Mouse (Mus musculus) NIH3T3 (cell line): ENCODE results near the gene Cabp4.

Experiments
- DNase-seq: peaks from one replicate; pipeline ENCODE4 v3.0.0-alpha.2; 2012; ENCODE audit warnings: low read depth

The Cabp4 gene

GRCm38 (mm10) chr19:4143759-4144268 lies at the start of gene Cabp4:
TSS of gene Cabp4 (minus strand) at chr19:4144033.
- no peak for DNase-seq

GRCm38 (mm10) chr19:4193129-4193528 lies 49.3 kb upstream of the Cabp4 start:
- no peak for DNase-seq

GRCm38 (mm10) chr19:4192251-4192985 lies 48.6 kb upstream of the Cabp4 start:
- DNase-seq, result peak; percentile 57

GRCm38 (mm10) chr19:4191528-4192250 lies 47.9 kb upstream of the Cabp4 start, which contains the start of gene Ppp1ca:
TSS of gene Ppp1ca (plus strand) at chr19:4192065.
- peak; percentile 99 for DNase-seq

DNA sequence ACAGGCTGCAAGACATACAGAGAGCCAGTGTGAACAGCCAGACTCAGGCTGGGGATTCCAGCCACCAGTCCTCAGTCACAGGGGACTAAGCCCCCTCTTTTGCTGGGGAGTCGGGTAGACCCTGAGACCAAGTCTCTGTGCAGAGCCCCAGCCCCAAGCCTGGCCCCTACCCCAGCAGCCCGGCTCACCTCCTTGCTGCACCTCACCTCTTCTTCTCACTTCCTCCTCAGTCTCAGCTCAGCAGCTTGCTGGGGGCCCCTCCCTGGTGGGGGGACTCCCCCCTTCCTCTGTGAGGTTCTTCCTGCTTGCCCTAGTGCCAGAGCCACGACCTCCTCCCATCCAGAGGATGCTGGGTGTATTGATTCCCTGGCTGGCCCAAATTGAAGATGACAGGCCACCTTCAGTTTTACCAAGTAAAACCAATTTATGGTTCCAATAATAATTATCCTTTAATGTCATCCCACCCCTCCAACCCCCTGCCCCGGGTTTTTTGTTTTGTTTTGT lies 47.0 kb upstream of the Cabp4 start, which contains the start of gene Tbc1d10c:
Tbc1d10c (minus strand) TSS at position 454 of the 504 bp plus-strand sequence.
- no peak for DNase-seq

GRCm38 (mm10) chr19:4189051-4189620 lies 45.3 kb upstream of the Cabp4 start:
- DNase-seq, result no peak

GRCm38 (mm10) chr19:4187303-4187702 lies 43.5 kb upstream of the Cabp4 start:
- DNase-seq, result no peak

GRCm38 (mm10) chr19:4184976-4185975 lies 41.4 kb upstream of the Cabp4 start:
- no peak for DNase-seq

GRCm38 (mm10) chr19:4183689-4184088 lies 39.9 kb upstream of the Cabp4 start:
- no peak for DNase-seq

- peak; percentile 83 for DNase-seq
Observed at GRCm38 (mm10) chr19:4181892-4182291, 38.1 kb upstream of the Cabp4 start.

GRCm38 (mm10) chr19:4180411-4180810 lies 36.6 kb upstream of the Cabp4 start:
- DNase-seq, result no peak

DNA sequence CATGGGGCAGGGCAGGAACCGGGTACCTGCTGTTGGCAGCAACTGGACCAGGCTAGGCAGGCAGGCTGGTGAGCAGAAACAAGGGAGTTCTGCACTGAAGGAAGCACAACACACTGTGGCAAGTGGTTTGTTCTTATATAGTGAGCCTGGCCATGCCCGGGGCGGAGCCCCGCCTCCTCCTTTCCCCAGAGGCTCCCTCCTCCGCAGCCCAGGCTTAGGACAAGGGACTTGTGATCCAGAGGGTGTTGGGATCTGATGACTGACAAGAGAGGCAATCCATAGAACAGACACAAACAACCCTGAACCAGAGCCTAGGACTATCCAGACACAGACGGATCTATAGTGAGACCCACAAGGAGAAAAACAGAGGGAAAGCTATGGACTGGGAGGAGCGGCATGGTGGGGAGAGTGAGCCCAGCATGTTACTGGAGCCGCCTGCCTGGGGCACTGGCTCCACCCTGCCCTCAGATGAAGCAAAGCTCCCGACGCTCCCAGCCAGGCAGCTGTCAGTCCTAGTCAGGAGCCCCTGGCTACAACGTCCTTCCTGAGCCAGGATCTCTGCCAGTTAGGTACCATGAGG lies 31.6 kb upstream of the Cabp4 start, which contains the start of gene Carns1:
Carns1 (minus strand) TSS at position 112 of the 580 bp plus-strand sequence.
- peak; percentile 57 for DNase-seq

DNA sequence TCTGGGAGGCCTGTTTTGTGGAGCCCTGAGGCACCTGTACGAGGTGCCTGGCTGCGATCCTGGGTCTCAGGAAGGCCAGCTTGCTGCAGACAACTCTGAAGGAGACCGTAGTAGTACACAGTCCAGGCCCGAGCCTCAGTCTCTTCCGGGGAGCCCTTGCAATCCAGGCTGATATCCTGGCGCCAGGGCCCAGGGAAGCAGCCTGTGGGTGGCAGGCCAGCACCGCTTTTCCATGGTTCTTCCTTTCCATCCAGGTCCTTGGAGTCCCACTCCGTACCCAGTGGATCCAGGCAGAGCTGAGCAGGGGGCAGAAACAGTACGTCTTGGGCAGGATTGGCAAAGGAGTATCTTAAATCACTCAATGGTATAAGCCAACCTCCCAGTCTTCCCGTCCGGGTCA lies 29.1 kb upstream of the Cabp4 start:
- no peak for DNase-seq

GRCm38 (mm10) chr19:4171393-4172290 lies 27.8 kb upstream of the Cabp4 start:
- DNase-seq, result peak; percentile 53

- no peak for DNase-seq
Observed at GRCm38 (mm10) chr19:4170723-4171392, 27.0 kb upstream of the Cabp4 start.

GRCm38 (mm10) chr19:4169810-4170209 lies 26.0 kb upstream of the Cabp4 start:
- no peak for DNase-seq

DNA sequence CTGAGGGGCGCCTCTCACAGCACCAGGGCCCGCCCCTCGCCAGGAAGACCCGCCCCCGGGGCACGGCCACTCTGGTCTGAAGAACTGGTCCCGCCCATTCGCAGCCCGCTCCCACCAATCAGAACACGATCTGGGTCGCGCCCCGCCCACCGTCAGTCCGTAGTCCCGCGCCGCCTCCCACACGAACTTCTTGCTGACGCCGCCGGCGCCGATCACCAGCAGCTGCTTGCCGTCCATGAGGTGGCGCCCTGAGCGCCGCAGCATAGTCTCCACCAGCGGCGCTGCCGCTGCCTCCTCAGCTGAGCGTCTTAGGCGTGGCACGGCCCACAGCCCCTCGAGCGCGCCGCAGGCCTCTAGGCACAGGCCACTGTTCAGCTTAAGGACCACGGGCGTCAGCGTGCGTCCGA lies 25.5 kb upstream of the Cabp4 start:
- peak; percentile 100 for DNase-seq

DNA sequence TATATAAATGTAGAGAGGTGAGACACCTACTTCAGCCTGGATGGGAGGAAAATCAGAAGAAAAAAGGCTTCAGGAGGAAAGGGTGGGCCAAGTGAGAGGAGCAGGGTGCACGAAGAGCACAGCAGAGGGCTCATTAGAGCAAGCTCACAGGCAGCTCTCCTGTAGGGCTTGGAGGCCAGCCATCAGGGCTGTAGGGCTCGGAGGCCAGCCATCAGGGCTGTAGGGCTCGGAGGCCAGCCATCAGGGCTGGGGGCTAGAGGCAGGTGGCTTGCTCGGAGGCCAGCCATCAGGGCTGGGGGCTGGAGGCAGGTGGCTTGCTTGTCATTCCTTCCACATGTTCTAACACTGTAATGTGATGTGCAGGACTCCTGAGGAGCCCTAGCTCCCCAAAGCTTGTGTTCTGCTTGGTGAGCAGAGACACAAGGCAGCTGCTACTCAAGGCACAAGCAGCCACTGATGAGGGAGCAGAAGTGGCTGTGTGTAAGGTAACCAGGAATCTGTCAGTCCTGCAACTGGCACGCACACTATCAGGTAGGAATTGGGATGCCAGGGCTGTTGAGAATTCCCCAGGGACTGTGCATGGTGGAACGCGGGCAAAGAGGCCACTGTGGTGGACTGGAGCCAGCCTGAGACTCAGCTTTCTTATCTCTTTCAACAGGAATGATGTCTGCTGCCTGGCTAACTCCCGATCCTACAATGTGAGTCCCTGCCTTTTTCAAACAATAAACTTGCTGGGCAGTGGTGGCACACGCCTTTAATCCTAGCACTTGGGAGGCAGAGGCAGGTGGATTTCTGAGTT lies 23.0 kb upstream of the Cabp4 start:
- no peak for DNase-seq
